Mouse (Mus musculus) gastrocnemius, postnatal 14 days (tissue): ENCODE measurements around the gene Fbln2. TPM values are rescaled to one million over a fixed set of nuclear protein-coding genes. Genes with fewer than 3 reads are reported as not detected.
A peak's percentile ranks its signal among the peaks of the same experiment; 100 is the strongest.

ENCODE experiments used
- DNase-seq: peaks from one replicate; pipeline ENCODE4 v3.0.0; 2021; ENCODE audit warnings: mixed read lengths
- intact Hi-C: fragments of 180-260 bp; cut with DNase I; formaldehyde crosslinking; loops from one replicate; pipeline ENCODE4 v1.15.1; 2025; ENCODE audit warnings: low total_unique reads
- total RNA-seq, 2 experiments: library from RNA; stranded (reverse); gene quantifications; 2 replicates each; pipeline ENCODE4 v1.2.3; 2021

Fbln2 gene
- total RNA-seq, 2 experiments from 2014 or later = 62.5 to 62.6 TPM

- no peak for DNase-seq
- intact Hi-C loops = no loop called here
These were observed 8.8 kb downstream of the Fbln2 start for GRCm38 (mm10) chr6:91221094-91221493.

- intact Hi-C loops = no loop called here
- no peak for DNase-seq
These were observed 10.6 kb downstream of the Fbln2 start for GRCm38 (mm10) chr6:91222694-91223346.

GRCm38 (mm10) chr6:91224939-91225338 lies 12.7 kb downstream of the Fbln2 start:
- no peak for DNase-seq
- intact Hi-C loops = loop anchor here (5.0 kb wide), 1 partner anchor 38 kb away; no protein-coding TSS in a partner anchor

GRCm38 (mm10) chr6:91225346-91225745 lies 13.1 kb downstream of the Fbln2 start:
- intact Hi-C loops = loop anchor here (5.0 kb wide), 1 partner anchor 38 kb away; no protein-coding TSS in a partner anchor
- no peak for DNase-seq

- intact Hi-C loops = loop anchor here (5.0 kb wide), 1 partner anchor 39 kb away; no protein-coding TSS in a partner anchor
These were observed 13.8 kb downstream of the Fbln2 start for GRCm38 (mm10) chr6:91226058-91226457.

GRCm38 (mm10) chr6:91228980-91229379 lies 16.7 kb downstream of the Fbln2 start:
- no peak for DNase-seq
- intact Hi-C loops = loop anchor here (5.0 kb wide), 1 partner anchor 42 kb away; no protein-coding TSS in a partner anchor

More at GRCm38 (mm10) chr6:91226058-91226457, 13.8 kb downstream of the Fbln2 start:
- no peak for DNase-seq

GRCm38 (mm10) chr6:91231000-91231399 lies 18.7 kb downstream of the Fbln2 start:
- intact Hi-C loops = no loop called here
- no peak for DNase-seq

GRCm38 (mm10) chr6:91231523-91231922 lies 19.3 kb downstream of the Fbln2 start:
- DNase-seq = no peak
- intact Hi-C loops = no loop called here

GRCm38 (mm10) chr6:91233011-91233410 lies 20.8 kb downstream of the Fbln2 start:
- intact Hi-C loops = no loop called here
- DNase-seq = no peak

- intact Hi-C loops = no loop called here
- no peak for DNase-seq
These were observed 21.3 kb downstream of the Fbln2 start for GRCm38 (mm10) chr6:91233424-91234015.

GRCm38 (mm10) chr6:91236006-91236405 lies 23.8 kb downstream of the Fbln2 start:
- no peak for DNase-seq
- intact Hi-C loops = no loop called here

GRCm38 (mm10) chr6:91236429-91236828 lies 24.2 kb downstream of the Fbln2 start:
- peak; percentile 42 for DNase-seq
- intact Hi-C loops = no loop called here

GRCm38 (mm10) chr6:91237273-91237672 lies 25.0 kb downstream of the Fbln2 start:
- DNase-seq = no peak
- intact Hi-C loops = no loop called here

- DNase-seq = no peak
- intact Hi-C loops = no loop called here
These were observed 28.3 kb downstream of the Fbln2 start for GRCm38 (mm10) chr6:91240537-91240936.

GRCm38 (mm10) chr6:91240964-91241363 lies 28.7 kb downstream of the Fbln2 start:
- DNase-seq = no peak
- intact Hi-C loops = no loop called here

GRCm38 (mm10) chr6:91243395-91243794 lies 31.1 kb downstream of the Fbln2 start:
- no peak for DNase-seq
- intact Hi-C loops = no loop called here

GRCm38 (mm10) chr6:91244331-91244730 lies 32.1 kb downstream of the Fbln2 start:
- DNase-seq = no peak
- intact Hi-C loops = no loop called here

GRCm38 (mm10) chr6:91245331-91245730 lies 33.1 kb downstream of the Fbln2 start:
- no peak for DNase-seq
- intact Hi-C loops = no loop called here

- no peak for DNase-seq
- intact Hi-C loops = no loop called here
These were observed 35.1 kb downstream of the Fbln2 start for GRCm38 (mm10) chr6:91247343-91247742.

- intact Hi-C loops = no loop called here
- peak; percentile 34 for DNase-seq
These were observed 36.4 kb downstream of the Fbln2 start for GRCm38 (mm10) chr6:91248627-91249026.

GRCm38 (mm10) chr6:91249797-91250196 lies 37.5 kb downstream of the Fbln2 start:
- intact Hi-C loops = no loop called here
- no peak for DNase-seq
